Mouse (Mus musculus) ES-E14 (cell line): ENCODE measurements at regions not wholly inside any gene's neighbourhood (a gene's known extent, or its start where the extent isn't known, plus 50 kb on each side); places are given as distances from the start of the nearest gene placed in this dataset.

ENCODE experiments used
- DNase-seq: peaks from one replicate; pipeline ENCODE4 v3.0.0-alpha.2; 2013; ENCODE audit warnings: low read depth, low spot score
- H3K27ac ChIP-seq: 2 replicates; pipeline ENCODE4 v1.5.1; 2012; ENCODE audit warnings: low read depth, mild to moderate bottlenecking, low read length, moderate library complexity, mixed read lengths; ENCODE audit not compliant: poor library complexity, insufficient read depth, severe bottlenecking
- H3K36me3 ChIP-seq: 2 replicates; pipeline ENCODE4 v1.6.1; 2012; ENCODE audit warnings: mild to moderate bottlenecking, low read length, moderate library complexity, mixed read lengths; ENCODE audit not compliant: control insufficient read depth, poor library complexity, insufficient read depth, severe bottlenecking
- H3K4me1 ChIP-seq, 2 experiments: fragments of 150-350 bp in 1 of 2; sonication (generic) in 1 of 2; 2 replicates each; pipeline ENCODE4 v1.6.1; 2012; ENCODE audit warnings: low read length in 2 of 2, mild to moderate bottlenecking in 1 of 2, mixed read lengths in 1 of 2; ENCODE audit not compliant: control insufficient read depth in 2 of 2, insufficient read depth in 2 of 2, poor library complexity in 1 of 2
- H3K4me3 ChIP-seq, 2 experiments: fragments of 150-350 bp in 1 of 2; sonication (generic) in 1 of 2; 2 replicates each; pipeline ENCODE4 v1.5.1; 2012; ENCODE audit warnings: low read length in 2 of 2, low read depth in 1 of 2, mild to moderate bottlenecking in 1 of 2, mixed read lengths in 1 of 2; ENCODE audit not compliant: insufficient read depth in 1 of 2, poor library complexity in 1 of 2, severe bottlenecking in 1 of 2
- H3K9ac ChIP-seq: 2 replicates; pipeline ENCODE4 v1.6.1; 2012; ENCODE audit warnings: low read depth, mild to moderate bottlenecking, low read length, mixed read lengths; ENCODE audit not compliant: poor library complexity, insufficient read depth, severe bottlenecking
- H3K9me3 ChIP-seq: fragments of 150-350 bp; sonication (generic); 2 replicates; pipeline ENCODE4 v1.6.1; 2012; ENCODE audit warnings: low read depth, mild to moderate bottlenecking, low read length; ENCODE audit not compliant: control insufficient read depth, insufficient read depth
- CHD2 ChIP-seq: IDR thresholded peaks from 2 replicates; pipeline ENCODE4 v1.6.1; 2014; ENCODE audit warnings: mild to moderate bottlenecking, low read depth, low read length, inconsistent platforms
- HCFC1 ChIP-seq: IDR thresholded peaks from 2 replicates; pipeline ENCODE4 v1.6.1; 2012; ENCODE audit warnings: low read length, inconsistent platforms, borderline replicate concordance; ENCODE audit not compliant: insufficient read depth
- MAFK ChIP-seq: IDR thresholded peaks from 2 replicates; pipeline ENCODE4 v1.6.1; 2014; ENCODE audit warnings: mild to moderate bottlenecking, low read depth, low read length, inconsistent platforms; ENCODE audit not compliant: insufficient read depth
- ZC3H11A ChIP-seq: IDR thresholded peaks from 2 replicates; pipeline ENCODE4 v1.6.1; 2012; ENCODE audit warnings: low read depth, mild to moderate bottlenecking, inconsistent platforms, low read length, borderline replicate concordance
- ZNF384 ChIP-seq: IDR thresholded peaks from 2 replicates; pipeline ENCODE4 v1.6.1; 2012; ENCODE audit warnings: low read depth, low read length, inconsistent platforms
- in situ Hi-C, 2 experiments: fragments of 600-800 bp; cut with MboI; formaldehyde crosslinking; loops; one replicate each; pipeline ENCODE4 v1.15.1; 2025; ENCODE audit warnings: low sequenced_read_pairs in 2 of 2, inconsistent platforms in 1 of 2; ENCODE audit not compliant: unreplicated experiment in 2 of 2

DNA sequence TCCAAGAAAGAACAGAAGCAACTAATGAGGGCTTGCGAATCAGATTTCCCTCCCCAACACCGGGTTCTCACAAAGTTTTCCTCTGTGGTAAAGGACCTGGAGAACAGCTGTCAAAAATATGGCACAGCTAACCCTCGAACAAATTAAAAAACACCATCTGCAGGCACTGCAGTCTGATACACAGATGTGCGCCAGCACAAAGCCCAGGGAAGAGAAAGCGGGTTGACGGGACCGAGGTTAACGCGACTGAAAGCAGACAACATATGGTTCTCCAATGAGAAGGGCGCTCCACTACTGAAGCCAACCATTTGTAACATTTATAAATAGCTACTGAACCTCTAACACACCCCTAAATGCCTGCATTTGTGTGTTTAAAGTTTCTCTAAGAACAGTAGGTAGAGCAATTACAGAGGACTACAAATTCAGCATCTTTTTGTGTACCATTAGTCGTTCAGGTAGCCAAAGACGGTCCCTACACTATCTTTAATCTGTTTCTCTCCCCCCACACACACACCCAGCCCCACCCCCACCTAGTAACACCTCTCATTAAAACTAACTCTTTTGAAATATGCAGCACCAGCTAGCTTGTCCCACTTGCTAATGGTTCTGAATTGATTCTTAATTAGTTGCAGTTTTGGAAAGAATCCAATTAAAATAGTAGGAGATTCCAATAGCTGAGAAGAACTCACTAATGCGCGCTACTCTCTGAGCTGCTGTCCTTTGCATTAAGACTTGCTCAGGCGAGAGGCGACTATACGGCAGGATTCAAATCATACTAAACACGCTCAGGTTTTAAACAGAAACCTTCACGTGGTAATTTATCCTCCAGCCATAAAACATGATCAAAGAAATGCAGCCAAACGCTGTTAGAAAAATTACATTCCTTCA, 236.0 kb upstream of the Hnrnpa3 start:
- no peak overlapping the region for H3K9ac ChIP-seq
- no peaks in the 10 kb centered on the region for H3K36me3 ChIP-seq
- H3K9me3 ChIP-seq, result no peaks in the 10 kb centered on the region
- no peak for DNase-seq
- H3K4me1 ChIP-seq, result no peaks in the 10 kb centered on the region
- in situ Hi-C loops, result no loop called here
- no peak for TF ChIP-seq HCFC1
- no peak overlapping the region for H3K27ac ChIP-seq
- H3K4me3 ChIP-seq, result no peak overlapping the region

DNA sequence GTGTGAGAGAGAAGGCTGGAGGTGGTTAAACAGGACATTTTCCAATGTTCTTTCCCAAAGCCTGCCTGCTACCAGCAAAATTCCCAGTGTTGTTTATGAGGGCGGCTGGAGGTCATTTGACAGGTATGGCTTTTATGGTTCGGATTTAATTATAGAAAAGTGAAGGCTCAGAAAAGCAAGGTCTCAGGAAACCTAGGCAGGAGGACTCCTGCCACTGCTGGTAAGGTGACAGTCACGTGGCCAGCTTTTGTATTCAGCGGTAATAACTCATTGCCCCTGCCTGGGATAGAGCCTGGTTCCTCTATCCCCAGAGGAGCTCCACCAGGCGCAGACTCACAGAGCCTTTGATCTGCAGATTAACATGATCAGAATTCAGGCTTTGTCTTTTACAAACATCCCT, 235.2 kb upstream of the Hnrnpa3 start:
- Histone ChIP-seq H3K36me3 (no peaks in the 10 kb centered on the region), H3K9me3 (no peaks in the 10 kb centered on the region), H3K27ac (no peak overlapping the region), H3K9ac (no peak overlapping the region), H3K4me1 (no peaks in the 10 kb centered on the region), H3K4me3 (no peak overlapping the region)
- in situ Hi-C loops, result no loop called here
- TF ChIP-seq HCFC1 (no peak), MAFK (no peak), CHD2 (no peak), ZC3H11A (no peak), ZNF384 (no peak)
- no peak for DNase-seq

GRCm38 (mm10) chr2:75424363-75424762, 234.7 kb upstream of the Hnrnpa3 start:
- in situ Hi-C loops, result no loop called here
- no peak for DNase-seq

GRCm38 (mm10) chr2:75424911-75425310, 234.2 kb upstream of the Hnrnpa3 start:
- DNase-seq, result no peak
- no peaks in the 10 kb centered on the region for H3K4me1 ChIP-seq
- TF ChIP-seq MAFK (no peak), HCFC1 (no peak), CHD2 (no peak), ZC3H11A (no peak), ZNF384 (no peak)
- H3K9ac ChIP-seq, result no peak overlapping the region
- no peaks in the 10 kb centered on the region for H3K36me3 ChIP-seq
- no peak overlapping the region for H3K4me3 ChIP-seq
- no peak overlapping the region for H3K27ac ChIP-seq
- H3K9me3 ChIP-seq, result no peaks in the 10 kb centered on the region
- in situ Hi-C loops, result no loop called here

More at GRCm38 (mm10) chr2:75424363-75424762, 234.7 kb upstream of the Hnrnpa3 start:
- H3K9ac ChIP-seq, result no peak overlapping the region
- H3K36me3 ChIP-seq, result no peaks in the 10 kb centered on the region
- TF ChIP-seq HCFC1 (no peak), CHD2 (no peak), MAFK (no peak), ZNF384 (no peak), ZC3H11A (no peak)
- H3K4me1 ChIP-seq, result no peaks in the 10 kb centered on the region
- no peak overlapping the region for H3K27ac ChIP-seq
- no peaks in the 10 kb centered on the region for H3K9me3 ChIP-seq
- no peak overlapping the region for H3K4me3 ChIP-seq
